Mouse (Mus musculus) thymus, adult 18-20 months (tissue): ENCODE measurements around the gene Fam83e.
A peak's percentile ranks its signal among the peaks of the same experiment; 100 is the strongest.

ENCODE experiments used
- DNase-seq, 2 experiments: peaks; one replicate each; pipeline ENCODE4 v3.0.0; 2022; ENCODE audit warnings: mixed read lengths in 2 of 2

Gene Fam83e

DNA sequence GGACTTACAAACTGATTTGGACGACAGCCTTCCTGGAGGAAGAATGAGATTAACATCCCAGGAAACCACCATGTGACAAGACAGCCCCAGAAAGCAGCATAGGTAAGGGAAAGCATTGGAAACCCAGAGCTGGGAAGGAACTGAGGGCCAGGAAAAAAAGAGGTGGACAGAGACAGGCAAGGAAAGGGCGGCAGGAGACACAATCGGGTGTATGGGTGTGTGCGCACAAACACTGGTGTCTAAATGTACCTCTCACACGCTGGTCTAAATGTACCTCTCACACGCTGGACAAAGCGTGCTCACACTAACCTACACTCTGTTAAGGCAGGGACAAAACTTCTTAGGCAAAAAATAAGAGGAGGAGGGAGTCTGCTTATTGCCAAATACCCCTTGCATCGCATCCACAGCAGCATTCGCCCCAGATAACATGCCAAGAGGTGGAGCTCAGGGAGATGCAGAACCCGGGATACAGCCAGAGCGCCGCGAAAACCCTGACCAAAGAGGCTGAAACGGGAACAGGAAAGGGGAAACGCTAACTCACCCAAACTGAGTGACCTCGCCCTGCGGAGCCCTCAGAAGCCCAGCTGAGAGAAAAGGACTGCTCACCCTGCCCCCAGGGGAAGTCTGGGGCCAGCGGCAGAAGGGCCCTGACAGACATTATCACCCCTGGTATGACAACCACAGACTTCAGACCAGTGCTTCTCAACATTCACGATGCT lies 5.1 kb upstream of the Fam83e start:
- DNase-seq: peak in 1 of 2 experiments; percentile 22

DNA sequence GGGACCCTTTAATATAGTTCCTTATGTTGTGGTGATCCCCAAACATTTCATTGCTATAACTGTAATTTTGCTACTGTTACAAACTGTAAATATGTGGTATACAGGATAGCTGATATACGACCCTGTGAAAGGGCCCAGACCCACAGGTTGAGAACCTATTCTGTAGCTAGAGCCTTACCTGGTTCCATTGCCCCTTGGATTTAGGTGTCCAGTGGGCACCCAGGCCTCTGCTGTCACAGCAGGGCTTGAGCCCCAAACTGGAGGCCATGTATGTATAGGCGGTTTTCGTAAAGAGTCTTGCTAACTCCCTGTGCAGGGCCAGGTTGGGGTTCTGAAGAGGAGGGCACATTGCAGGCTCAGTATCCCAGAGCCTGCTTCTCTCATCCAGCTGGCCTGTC lies 4.6 kb upstream of the Fam83e start:
- DNase-seq: no peak

DNA sequence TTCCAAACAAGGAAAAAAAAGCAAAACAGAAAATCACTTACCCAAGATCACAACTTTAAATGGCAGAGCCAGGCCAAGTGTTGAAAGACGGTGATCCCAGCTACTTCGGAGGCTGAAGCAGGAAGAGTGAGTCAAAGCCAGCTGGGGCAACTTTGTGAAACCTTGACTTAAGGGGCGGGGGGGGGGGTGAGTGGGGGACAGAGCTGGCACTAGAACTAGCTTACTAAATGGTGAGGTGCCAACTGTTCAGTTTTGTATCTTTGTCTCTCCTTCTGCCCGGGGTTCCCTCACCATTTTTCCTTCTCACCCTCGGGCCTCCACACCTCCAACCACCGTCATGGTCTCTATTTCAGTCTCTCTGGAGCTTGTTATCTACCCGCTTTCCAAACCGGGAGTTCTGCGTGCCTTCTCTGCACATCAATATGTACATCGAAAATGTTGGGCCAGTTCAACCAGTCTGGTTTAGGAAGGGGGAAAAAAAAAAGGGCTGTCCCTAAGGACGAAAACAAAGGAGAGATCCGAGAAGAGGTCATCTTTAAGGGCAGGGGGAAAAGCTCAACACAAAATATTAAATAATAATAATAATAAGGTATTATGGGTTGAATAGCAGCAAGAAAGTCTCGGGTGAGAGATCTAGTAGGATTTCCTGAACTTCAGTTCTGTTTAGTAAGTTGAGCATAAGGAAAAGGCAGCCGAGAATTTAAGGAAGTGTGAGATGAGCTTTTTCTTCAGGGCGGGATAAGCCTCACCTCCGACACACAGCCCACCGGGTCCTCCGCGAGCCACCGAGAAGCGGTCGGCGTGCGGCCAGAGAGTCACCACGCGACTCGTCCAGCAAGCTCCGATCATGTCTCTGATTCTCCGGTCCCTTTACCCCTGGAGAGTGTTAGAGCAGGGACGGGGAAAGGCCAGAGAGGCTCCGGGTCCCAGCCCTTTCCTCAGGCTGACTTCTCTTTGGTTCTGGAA lies 3.8 kb upstream of the Fam83e start:
- DNase-seq: no peak

DNA sequence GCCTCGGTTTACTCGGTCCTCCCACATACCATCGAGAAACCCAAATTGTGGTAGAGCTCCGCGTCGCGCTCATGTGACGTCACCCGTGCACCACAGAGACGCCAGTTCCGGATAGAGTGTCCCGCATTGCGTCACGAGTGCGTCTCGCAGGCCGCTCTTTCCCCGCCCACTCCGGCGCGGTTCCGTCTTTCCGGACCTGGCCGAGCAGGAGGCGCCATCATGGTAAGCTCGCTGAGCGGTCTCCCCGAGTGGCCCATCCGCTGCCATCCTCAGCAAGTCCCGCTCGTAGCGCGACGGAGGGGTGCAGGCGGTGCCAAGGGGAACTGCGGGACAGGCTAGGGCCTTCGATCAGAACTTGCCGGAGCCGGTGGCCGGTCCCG lies 3.1 kb upstream of the Fam83e start, which contains the start of gene Sphk2:
Gene Sphk2 (minus strand): TSS at position 85 of the 380 bp plus-strand sequence.
- peak; percentile 95 to 96 for DNase-seq

DNA sequence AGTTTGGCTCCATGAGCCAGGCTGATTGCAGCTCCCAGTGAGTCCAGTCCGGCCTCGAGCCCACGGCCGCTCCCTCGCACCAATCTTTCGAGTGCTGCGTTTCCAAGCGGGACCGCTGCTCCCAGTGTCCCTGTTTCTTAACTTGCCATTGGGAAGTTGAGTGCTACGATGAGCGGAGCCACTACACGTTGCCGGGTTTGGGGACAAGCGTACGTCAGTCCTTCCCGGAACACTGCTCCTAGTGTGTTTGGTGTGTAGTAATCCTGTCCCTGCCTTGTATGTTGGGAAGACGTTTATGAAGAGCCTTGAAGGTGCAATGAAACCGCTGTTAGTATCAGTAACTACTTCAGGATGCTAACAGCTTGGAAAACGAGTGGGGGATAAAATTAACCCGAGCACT lies 2.7 kb upstream of the Fam83e start:
- DNase-seq: no peak

DNA sequence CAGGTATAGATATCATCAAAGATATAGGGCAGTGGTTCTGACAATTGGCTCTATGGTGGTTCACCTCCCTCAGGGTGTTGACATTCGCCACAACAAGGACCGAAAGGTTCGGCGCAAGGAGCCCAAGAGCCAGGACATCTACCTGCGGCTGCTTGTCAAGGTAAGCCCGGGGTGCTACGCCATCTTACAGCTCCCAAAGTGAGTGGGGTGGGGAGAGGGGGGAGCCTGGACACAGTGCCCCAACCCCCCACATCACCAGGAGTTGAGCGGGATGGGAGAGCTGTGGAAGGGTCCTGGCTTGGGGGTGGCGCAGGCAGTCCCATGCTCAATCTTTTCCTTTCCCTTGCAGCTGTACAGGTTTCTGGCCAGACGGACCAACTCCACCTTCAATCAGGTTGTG lies 1.8 kb upstream of the Fam83e start:
- no peak for DNase-seq

DNA sequence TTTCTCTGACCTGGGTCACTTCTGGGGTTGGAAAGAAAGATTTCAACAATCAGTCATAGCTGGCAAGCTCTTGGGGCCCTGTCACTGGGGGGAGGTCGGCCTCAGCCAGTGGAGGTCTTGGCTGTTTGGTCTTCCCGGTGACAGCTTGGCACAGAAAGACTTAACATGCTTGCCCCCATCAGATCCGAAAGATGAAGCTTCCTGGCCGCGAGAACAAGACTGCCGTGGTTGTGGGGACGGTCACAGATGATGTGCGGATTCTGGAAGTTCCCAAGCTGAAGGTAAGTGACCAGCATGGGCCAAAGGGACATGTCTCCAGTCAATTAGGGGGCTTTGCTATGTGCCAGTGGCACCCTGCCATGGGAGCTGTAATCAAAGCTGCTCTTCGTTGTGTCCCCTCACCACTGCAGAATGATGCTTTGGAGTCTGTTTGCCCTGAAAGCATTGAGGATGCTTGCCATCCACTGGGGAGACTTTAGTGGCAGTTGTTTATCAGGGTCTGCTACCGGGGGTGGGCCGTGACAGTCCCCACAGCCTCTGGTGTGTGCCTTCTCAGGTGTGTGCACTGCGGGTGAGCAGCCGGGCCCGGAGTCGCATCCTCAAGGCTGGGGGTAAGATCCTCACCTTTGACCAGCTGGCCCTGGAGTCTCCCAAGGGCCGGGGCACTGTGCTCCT lies 1.1 kb upstream of the Fam83e start:
- no peak for DNase-seq

DNA sequence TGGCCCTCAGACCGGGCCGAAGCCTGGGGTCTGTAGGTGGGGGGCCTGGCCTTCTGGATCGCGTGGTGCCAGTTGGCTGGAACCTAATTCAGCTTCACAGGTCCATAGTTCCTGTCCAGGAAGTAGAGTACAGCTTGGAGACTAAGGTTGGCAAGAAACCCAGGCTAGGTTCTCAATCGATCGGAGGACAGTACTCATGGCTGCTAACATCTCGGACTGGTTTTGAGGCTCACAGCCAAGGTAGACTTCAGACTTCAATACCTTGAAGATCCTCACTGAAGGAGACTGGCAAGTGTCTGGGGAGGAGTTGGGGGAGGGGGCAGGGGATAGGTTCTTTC lies 191 bp downstream of the Fam83e start:
- no peak for DNase-seq

DNA sequence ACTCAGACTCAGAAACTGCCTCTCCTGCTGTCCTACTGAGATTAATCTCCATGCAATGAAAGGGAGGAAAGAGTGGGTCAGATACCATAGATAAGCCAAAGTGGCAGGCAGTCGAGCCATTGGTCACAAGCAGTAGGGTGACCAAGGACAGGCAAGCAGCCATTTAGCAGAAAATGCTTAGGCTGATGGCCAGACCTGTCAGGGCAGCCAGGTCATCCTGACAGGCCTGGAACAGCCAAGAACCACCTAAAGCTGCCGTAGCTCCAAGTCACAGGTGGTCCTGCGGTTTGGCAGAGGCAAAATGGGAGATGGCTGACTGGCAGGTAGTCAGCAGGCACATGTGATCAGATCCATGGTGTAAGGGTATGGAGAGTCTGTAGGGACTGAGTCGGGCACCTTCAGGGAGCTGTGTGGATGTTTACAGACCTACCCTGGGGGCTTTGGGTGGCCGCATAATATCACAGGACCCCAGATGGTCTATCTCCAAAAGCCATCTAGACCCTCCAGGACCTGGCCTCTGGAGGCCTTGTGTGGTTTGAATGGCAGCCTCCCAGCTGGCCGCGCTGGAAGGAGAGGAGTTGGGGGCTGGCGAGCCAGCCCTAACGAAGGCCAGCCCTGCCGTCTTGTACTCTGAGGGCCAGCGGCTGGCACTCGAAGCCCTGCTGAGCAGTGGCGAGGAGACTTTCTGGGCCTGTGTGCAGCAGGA lies 783 bp downstream of the Fam83e start:
- no peak for DNase-seq

DNA sequence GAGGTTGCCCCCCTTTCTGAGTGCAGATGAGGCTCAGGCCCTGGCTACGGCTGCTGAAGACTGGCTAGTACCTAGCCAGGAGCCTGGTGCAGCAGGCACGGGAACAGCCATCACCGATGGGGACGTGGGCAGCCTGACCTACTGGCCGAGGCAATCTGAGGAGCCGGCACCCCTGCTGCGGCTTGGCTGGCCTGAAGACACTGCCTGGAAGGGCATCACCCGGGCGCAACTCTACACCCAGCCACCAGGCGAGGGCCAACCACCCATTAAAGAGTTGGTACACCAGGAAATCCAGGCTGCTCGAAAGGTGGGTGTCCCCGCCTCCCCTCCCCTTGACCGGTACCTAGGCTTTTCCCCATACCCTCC lies 1.3 kb downstream of the Fam83e start:
- DNase-seq: no peak

DNA sequence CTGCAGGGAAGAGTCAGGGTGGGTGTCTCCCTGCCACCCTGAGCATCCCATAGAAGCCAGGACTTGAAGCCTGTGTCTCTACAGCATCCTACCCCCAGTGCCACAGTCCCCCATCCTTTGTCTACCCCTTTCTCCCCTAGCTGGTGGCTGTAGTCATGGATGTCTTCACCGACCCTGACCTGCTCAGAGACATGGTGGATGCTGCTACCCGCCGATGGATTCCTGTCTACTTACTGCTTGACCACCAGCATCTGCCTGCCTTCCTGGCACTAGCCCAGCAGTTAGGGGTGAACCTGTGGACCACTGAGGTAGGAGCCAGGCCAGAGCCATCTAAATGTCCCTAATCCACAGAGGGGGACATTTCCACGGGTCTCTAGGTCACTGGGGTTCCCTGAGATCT lies 2.3 kb downstream of the Fam83e start:
- DNase-seq: no peak

DNA sequence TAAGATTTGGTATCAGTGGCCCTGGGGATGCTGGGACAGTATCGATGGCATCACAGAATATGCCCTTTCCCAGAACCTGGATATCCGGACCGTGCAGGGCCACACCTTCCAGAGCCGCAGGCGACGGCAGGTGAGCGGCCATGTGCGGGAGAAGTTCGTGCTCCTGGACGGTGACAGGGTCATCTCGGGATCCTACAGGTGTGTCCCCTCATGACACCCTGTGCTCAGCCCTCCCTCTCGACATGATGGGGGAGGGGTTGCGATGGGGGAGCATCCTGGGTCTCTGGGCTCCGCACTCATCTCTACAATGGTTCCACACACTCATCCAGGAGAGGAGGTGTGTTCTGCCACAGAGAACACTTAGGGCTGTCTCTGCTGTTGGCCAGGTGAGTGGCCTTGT lies 2.8 kb downstream of the Fam83e start:
- DNase-seq: no peak

DNA sequence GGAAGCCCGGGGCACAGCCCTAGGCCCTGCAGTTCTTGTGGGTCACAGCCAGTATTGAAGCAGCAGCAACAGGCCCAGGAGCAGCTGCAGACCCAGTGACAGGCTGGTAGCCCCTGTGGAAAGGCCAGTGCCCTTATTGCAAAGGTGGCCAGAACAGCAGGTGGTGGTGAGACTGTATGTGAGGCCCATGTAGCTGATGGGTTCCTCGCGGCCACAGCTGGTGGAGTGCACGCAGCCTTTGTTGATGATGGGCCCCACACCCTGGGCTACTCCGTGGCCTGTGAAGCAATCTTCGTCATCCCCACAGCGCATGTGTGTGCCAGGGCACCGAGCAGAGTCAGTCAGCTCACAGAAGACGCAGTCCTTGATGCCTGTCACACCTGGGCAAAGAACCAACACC lies 4.1 kb downstream of the Fam83e start:
- no peak for DNase-seq

DNA sequence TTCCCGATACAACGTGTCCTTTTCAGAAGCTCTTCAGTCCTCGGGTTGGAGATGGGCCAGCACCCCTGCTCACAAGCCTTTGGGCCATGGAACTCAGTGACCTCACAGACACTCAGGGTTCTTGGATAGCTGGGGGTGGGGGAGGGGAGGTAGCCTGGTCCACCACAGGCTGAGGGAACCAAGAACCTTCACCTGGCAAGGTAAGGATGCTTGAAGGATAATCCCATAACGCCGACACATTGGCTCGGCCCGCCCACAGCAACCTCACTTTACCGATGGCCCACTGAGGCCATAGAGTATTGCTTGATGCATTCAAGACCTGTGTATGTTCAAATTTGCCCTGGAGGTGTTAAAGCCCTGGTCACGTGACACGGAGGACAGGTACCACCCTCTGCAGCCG lies 4.7 kb downstream of the Fam83e start, which contains the start of gene Spaca4:
Gene Spaca4 (minus strand): TSS at position 101 of the 400 bp plus-strand sequence.
- DNase-seq: no peak

DNA sequence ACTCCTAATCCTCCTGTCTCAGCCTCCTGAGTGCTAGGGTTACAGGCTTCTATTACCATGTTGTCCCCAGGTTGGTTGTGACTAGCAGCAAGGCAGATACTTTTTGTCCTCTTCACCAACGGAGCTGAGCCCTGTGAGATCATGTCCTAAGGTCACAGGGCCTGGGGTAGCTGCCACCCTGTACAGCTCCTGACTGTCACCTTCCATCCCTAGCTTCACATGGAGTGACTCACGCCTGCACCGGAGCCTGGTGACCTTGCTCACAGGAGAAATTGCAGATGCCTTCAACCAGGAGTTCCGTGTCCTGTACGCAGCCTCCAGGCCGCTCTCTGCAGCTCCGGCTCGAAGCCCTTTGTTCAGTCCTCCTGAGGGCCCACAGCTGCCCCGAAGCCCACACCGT lies 5.4 kb downstream of the Fam83e start:
- DNase-seq: no peak

DNA sequence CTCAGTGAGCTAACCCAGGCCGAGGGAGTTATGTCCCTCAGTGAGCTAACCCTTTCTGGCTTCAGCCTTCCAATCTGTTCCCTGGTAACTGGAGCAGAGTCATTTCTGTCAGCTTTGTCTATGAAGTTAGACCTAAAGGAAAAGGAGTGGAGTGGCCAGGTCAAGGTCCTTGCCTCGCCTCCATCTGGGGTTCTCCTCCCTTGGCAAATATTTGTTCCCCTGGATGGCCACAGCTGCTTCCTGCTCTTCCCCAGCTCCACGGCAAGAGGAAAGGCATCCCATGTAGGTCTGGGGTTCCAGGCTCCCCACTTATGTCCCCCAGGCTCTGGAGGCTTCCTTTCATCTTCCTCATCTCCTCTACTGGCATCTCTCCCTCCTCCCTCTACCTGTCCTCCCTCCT lies 6.6 kb downstream of the Fam83e start:
- no peak for DNase-seq

DNA sequence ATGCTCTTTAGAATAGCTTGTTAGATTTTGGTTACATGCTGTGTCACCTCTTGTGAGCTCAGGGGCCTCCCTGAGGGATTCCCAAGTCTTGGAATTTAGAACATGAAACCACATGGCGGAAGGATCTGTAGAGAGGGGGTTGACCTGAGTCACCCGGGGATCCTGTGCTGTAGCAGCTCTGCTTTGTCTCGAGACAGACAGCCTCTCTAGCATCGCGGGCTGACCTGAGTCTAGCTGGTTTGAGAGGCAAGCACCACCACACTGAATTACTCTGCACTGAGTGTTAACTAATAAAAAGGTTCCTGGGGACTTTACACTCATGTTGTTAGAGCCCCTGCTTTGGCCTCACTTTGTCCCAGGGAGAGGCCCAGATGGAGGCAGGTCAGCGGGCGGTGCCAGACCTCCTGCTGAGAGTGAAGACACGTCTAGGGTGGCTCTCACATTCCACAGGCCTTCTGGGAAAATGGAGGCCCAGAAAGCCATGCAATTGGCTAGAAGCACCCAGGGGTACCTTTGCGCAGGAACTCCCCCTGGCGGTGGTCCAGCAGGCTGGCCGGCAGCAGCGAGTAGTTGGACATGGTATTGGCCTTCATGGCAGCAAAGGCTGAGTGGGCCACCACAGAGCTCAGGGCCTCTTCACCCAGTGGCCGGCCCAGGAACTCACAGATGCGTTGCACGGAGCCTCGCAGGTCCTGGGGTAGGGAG lies 9.9 kb downstream of the Fam83e start:
- peak; percentile 34 to 43 for DNase-seq

DNA sequence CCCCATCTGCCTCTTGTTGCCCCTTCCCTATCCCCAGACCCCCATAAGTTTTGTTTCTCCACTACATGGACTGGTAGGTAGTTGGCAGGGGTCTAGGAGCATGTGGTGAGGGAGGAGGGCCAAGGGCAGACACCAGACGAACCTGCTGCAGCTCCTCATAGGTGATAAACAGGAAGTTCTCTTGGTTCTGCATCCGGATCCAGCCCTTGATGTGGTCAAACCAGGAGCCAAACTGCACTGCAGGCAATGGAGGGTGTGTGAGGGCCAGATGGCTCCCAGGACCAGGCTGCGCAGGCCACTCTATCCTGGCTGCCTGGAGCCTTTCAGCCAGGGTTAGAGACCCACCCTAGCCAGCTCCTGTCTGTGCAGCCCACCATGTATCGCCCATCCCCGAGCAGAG lies 12.5 kb downstream of the Fam83e start:
- DNase-seq: peak; percentile 74 to 87

DNA sequence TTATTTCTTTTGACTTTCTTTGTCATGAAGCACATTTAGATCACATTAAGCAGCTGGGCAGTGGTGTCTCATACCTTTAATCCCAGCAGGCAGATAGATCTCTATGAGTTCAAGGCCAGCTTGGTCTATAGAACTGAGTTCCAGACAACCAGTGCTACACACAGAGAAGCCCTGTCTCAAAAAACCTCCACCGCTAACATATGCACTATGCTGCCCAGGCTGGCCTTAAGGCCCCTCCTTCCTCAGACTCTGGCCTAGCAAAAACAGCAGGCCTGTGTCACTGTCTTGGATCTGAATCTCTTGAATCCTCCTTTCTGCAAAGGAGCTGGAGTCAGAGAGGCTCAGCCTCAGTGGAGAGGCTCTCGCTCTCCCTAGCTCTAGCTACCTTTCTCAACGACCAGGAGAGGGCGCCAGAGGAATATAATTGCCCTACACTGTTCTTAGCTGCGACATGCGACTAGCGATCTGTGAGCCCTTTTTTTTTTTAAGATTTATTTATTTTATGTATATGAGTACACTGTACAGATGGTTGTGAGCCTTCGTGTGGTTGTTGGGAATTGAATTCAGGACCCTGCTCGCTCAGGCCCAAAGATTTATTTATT lies 18.3 kb downstream of the Fam83e start:
- peak in 1 of 2 experiments; percentile 71 for DNase-seq

DNA sequence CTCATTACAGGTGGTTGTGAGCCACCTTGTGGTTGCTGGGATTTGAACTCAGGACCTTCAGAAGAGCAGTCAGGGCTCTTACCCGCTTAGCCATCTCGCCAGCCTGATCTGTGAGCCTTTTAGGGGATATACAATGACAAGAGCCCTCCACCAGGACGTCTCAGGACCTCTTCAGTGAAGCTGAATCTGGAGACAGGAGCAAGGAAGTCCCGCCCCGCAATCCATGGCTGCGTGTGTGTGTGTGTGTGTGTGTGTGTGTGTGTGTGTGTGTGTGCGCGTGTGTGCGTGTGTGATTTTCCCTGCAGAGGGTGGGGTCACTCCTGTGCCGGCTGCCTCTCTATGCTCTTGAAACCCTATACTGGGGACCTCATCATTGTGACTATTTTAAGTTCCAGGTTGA lies 18.8 kb downstream of the Fam83e start:
- DNase-seq: no peak

DNA sequence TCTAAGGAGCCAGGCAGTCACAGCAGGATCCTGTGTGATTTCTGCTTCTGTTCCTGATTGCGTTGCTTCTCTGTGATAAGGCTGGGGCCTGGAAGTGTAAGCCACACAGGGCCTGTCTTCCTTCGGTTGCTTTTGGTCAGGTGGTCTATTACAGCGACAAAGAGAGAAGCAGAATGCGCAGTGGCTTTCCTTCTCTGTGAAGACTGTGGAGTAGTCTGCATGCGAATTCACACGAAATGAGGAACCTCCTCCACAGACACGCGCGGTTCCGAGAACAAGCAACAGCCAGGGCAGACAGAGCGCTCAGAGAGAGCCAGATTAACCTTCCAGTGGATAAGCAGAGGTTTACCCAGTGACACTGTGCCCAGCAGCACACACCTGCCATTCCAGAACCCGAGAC lies 20.3 kb downstream of the Fam83e start:
- no peak for DNase-seq

DNA sequence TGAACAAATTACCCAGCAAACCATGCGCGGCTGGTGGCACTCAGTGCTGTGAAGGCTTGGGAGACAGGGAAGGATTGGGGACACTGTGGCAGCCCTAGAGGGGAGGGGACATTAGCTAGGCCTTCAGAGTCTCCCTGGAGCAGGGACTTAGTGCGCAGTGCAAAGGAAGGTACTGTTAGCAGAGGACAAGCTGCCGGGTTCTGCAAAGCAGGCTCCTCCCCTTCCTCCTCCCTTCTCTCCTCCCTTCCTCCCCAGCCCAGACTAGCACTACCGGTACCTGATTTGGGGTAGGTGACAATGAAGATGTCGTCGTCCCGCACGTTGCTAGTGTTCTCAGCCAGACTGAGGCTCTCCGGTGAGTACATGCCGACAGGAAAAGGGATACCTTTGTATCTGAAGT lies 20.8 kb downstream of the Fam83e start:
- peak in 1 of 2 experiments; percentile 59 for DNase-seq
